Mouse (Mus musculus): ENCODE data around the gene Glra3.

The Glra3 gene

DNA sequence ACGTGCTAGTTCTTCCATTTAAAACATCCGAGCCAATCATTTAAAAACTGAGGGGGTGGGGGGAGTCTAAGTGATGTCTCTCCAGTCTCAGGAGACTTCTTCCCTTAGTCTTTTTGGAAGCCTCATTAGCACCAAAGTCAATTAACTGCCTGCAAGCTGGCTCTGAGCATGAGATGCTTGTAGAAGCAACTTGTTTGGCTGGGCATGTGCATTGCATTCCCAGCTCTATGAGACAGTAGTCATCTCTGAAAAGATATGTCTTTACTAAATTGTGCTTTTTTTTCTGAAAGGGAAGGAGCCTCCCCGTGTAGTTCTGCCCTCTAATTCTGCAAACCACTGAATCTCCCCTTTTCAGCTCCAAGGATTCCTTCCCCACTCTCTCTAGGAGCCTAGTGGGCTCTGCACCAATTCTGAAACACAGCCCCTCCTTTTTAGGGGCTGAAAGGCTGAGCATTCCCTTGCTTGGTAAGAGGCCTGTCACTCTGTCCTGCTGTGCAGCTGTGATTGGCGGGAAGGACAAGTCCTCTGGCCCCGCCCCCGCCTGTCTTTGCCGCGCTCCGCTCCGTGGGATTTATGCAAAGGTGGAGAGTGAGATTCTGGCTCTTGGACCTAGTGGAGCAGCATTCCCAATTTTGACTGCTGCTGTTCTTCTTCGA, at the start of gene Glra3:
Gene Glra3, plus strand, starts transcription at position 591 of the 656 bp plus-strand sequence.
- 7% methylated on average over 11 of the region's 11 CpGs for WGBS

DNA sequence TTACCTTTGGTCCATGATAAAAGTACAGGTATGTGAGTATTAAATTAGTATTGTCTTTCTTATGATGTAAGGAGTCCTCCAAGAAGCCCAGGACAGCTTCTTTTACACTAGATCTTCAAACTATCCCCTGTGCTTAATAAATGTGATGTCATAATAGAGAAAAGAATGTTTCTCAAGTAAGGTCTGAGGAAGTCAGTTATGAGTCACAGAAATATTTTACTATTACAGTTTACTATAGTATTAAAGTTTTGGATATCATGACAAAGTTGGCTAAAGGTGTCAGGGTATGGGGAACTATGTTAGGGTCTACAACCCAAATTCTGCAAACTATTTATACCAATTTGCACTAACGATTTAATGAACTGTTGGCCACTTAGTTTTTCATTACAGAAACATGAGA, 33.4 kb upstream of the Glra3 start, which contains the start of gene Adam29:
Gene Adam29, minus strand, starts transcription at position 101 of the 400 bp plus-strand sequence.
- 83% methylated on average over 1 of the region's 1 CpGs for WGBS

DNA sequence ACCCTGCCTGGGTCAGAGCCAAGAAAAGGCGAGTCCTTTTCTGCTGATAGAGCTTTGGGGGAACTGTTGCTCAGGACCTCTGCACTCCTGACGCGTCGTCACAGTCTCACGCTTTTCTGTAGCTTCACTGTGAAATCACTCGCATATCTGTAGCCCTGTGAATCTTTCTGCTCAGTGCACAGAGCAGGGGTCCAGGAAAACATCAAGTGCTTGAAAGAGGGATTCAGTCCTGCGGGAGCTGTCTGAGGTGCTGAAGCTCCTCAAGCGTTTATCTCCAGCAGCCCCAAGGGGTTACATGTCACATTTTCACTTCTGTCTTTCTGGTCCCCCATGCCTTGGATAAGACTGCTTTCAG, 243 bp downstream of the Glra3 start:
- 2% methylated on average over 8 of the region's 8 CpGs for WGBS

DNA sequence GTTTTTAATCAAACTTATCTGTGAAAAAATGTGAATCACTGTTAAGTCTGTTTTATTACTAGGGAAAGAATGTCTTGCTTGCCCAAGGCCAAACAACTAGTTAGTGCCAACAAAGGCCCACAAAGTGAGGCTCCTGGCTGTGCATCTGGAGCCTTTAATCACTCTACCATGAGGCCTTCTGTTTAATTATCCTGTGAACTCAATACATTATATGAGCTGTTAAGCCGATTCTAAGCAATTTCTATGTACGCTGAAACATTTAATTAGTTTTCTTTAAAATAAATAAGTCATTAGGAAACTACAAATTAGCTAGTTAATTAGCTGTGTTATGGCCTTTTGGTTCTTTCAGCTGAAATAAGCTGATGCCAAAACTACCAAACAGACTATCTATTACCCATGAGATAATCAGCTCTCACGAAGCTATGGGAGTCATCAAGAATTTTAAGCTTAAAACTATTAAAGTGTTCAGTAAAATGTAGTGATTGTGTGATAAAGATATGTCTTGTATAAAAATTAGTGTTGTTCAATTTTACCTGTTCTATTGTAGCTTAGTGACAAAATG, 24.6 kb downstream of the Glra3 start:
- 59% methylated on average over 3 of the region's 3 CpGs for WGBS

DNA sequence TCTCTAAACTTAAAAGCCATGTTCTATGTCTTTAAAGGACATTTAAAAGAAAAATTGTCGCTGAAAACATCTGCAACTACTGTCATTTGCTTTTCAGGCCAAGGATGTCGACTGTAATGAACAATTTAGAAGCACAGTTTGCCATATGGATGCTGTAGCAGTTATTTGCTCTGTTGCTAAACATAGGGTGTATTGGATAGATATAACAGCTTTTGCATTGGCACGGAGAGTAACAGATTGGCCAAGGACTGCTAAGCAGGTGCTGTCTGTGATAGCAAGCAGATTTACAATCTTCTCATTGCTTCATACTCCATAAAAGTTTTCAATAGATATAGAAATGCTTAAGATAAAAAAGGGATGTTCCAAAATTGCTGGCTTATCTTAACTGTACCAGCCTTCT, 57.6 kb downstream of the Glra3 start:
- 31% methylated on average over 3 of the region's 3 CpGs for WGBS

DNA sequence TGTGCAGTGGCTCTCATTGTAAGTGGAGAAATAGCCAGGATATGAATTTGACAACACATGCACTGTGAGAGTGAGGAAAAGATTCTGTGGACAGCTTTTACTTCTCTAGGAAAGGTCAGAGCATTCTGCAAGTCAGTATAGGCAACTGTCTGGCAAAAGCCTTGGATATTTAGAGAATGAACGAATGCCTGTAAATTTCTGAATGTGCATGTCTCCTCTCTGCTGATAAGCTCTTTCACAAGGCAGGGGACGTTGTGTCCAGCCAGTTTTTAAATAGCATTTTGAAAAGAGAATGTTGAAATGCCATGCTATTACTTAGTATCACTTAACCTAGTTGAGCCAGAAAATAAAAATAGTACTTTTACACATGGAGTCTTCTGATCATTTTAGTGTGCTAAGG, 114.1 kb downstream of the Glra3 start:
- 55% methylated on average over 2 of the region's 2 CpGs for WGBS

DNA sequence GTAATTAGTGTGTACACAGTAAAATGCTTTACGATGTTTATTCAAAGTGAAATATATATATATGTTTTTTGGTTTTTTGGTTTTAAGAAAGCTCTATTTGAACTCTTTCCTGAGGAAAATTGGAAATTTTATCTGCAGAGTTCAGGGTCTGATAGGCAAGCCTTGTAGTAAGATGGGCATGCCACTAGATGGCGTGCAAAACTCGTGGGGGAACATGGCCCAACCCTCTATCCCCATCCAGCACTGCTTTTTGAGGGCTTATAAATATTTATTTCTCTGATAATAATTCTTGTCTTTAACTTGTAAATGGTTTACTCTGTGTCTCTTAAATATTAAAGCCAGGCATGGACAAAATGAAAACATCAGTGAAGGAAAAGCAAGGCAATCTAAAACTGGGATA, 122.8 kb downstream of the Glra3 start:
- WGBS = 22% methylated on average over 3 of the region's 3 CpGs

DNA sequence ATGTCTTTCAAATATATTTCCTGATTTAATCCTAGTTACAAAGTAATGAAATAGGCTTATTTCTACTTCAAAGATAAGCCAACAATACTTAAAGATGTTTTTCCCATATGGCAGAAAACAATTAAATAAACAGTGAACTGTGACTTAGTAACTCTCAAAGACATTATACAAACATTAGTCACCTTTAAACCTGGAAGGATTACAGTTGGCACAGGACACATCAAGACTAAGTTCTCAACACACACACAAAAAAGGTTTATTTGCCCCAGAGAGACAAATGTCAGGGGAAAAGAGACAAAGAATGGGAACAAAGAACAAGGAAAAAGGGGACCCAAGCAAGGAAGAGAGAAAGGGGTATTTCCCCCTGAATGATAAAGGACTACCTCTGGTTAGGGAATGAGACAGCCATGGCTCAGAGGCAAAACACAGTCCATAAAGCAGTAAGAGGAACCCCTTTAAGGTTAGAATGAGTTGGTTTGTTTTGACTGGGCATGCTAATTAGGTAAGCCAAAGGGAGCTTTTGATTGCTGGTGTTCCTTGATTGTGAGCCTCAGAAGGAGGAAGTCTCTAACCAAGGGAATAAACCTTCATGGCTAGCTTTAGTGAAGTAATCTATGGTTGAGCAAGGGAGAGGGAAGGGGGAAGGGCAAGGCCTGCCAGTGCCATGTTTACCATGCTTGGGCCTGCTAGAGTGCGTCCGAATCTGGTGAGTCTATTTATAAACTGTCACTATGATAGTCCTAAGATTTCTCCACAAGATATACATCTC, 130.4 kb downstream of the Glra3 start:
- WGBS = 57% methylated on average over 2 of the region's 2 CpGs

DNA sequence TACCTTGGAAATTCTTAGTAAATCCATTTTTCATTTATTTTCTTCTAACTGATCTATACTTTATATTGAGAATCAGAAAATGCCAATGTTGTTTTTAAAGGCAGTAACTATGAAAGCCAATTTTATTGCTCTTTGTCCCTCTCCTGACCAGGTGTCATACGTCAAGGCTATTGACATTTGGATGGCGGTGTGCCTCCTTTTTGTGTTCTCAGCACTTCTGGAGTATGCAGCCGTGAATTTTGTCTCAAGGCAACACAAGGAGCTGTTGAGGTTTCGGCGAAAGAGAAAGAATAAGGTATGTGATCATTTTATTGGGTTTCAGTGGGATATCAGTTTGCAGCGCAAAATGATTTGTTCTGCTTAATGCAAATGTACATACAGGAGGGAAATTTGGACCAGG, 170.0 kb downstream of the Glra3 start:
- WGBS = 92% methylated on average over 6 of the region's 6 CpGs

DNA sequence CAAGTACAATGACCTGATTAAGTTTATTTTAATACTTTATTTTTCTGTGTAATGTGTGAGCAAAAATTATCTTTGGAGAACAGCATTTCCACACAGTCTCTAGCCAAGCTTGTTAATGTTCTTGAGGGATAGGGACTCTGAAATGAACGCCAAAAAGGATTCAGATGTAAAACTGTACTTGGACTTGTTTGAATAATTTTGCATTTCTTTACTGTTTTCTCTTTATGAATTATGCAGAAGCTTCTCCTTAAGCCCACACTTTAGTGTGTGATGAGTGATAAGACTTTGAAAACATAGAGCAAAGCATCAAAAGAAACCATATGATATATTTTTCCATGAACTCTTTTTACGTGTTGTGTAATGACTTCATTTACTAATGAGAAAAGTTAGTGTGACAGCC, 189.1 kb downstream of the Glra3 start:
- 41% methylated on average over 2 of the region's 2 CpGs for WGBS

DNA sequence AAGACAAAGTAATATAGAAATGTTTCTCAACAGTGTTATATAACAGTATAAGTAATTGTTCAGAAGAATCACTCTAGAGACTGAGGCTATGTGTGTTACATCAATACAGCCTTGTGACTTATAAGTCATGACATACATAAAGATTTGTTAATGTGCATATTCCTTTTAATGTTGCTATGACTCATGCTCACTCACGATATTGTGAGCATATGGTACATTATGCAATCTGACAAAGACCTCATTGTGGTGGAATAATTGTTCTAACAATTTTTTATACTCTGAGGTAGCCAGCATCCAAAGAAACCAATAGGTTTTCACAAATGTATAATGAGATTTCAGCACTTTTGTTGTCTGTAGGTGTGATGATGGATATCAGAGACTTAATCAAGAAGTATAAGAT, 210.4 kb downstream of the Glra3 start:
- WGBS = 28% methylated on average over 1 of the region's 1 CpGs

DNA sequence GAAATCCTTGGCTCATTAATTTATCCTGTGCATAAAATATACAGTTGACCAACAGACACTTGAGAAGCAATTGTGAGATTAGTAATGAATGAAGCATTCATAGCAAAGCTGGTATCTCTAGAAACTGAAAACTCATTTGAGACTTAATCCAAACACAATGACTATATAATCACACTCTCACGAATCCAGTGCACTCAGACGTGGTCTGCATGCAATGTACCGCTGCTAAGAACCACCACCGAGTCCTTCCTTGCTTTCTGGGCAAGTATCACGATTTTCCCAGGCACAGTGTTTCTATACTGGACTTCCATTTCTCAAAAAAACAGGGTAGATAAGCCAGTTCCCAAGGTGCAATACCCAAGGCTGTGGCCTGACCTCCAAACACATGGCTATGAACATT, 211.3 kb downstream of the Glra3 start:
- WGBS = 70% methylated on average over 5 of the region's 5 CpGs

DNA sequence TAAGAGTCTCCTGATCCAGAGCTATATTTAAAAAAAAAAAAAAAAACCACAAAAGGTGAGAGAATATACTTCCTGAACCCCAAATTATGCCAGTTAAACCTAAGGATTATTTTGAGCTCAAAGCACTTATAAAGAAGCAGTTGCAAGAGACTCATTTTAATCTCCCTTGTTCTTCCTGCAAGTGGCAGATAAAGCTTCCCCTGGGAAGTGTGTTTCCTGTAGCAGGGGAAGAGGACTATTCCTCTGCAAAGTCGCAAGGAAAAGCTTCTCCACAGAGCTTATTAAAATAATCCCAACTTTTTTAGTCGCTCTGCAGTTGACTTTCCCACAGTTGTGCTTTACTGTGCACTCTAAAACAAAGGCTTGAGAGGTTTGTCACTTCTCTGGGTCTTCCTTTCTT, 218.7 kb downstream of the Glra3 start:
- 45% methylated on average over 2 of the region's 2 CpGs for WGBS

All from cerebral cortex, adult 2 months (tissue).